8 mouse cellular contexts compared by ENCODE assay signal in the genomic region with DNA sequence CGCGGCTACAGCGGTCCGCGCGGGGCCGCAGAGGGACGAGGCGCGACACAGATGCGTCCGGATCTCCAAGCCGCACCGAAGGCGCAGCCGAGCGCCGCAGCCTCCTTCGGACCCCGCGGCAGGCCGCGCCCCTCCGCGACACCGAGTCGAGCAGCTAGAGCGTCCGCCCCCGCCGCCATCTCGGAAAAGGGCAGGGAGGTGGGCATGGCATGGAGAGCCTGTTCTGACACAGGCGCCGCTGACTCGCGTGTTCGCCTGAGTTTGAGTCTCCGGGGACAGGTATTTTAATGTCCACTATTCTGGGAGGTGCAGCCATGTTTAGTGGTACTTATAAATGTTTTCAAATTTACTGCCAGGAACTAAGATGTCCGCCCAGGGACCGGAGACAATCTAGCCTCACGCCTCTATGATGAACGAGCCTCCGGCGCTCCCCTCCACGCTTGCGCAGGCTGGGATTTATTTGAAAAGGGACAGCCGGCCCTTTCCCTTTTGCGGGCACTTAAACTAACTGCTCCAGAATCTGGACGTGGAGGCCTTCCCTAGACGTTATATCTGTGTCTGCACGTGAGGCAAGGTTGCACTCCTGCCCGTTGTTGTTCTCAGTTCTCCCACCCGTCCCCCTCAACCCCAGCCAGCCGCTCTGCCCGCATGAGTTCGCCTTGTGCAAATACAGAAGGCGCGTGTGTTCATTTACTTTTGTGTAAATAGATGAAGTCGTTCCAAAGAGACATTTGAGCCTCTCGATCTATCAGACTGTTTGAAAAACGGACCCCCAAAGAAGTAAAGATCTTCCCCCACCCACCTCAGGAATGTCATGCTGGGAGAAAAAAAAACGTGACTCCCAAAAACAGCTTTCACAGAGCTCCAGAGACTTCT. TPM values are rescaled to one million over a fixed set of nuclear protein-coding genes. Genes with fewer than 3 reads are reported as not detected.
DNase-seq lines count a peak whose midpoint lies in the region; ATAC-seq lines count a peak whose summit lies in the region.

No protein-coding gene starts in this region.

- WGBS in embryonic facial prominence, embryonic 11.5 days: 0% methylated on average over 62 of the region's 62 CpGs
- WGBS in limb, embryonic 10.5 days: under 1% methylated on average over 62 of the region's 62 CpGs
- WGBS in midbrain, embryonic 12.5 days: under 1% methylated on average over 60 of the region's 62 CpGs

- peak; percentile 91 for DNase-seq in 3134 (ENCODE audit: extremely low read depth, insufficient read length, low spot score)
- peak; percentile 90 for DNase-seq in adrenal gland, postnatal 25 days
- DNase-seq in embryonic facial prominence, embryonic 11.5 days (ENCODE audit: low spot score): peak; percentile 95
- DNase-seq in heart, adult 11 months: peak; percentile 98
- DNase-seq in kidney, adult 11 months: peak; percentile 87
- peak; percentile 95 for DNase-seq in limb, embryonic 10.5 days (ENCODE audit: low spot score)
- peak; percentile 80 for DNase-seq in skeletal muscle tissue, adult 2 months (ENCODE audit: low read depth, low spot score)

- no peaks in the 10 kb centered on the region for H3K27me3 ChIP-seq in embryonic facial prominence, embryonic 11.5 days (ENCODE audit: control insufficient read depth, insufficient read depth, low read length)
- H3K27me3 ChIP-seq in limb, embryonic 10.5 days (ENCODE audit: low read depth, poor library complexity, severe bottlenecking): no peaks in the 10 kb centered on the region
- no peaks in the 10 kb centered on the region; the same call in 1 of the 2 replicates for H3K27me3 ChIP-seq in midbrain, embryonic 12.5 days

- peak overlapping the region; percentile 96 for H3K4me3 ChIP-seq in embryonic facial prominence, embryonic 11.5 days (ENCODE audit: low read depth, low read length)
- H3K4me3 ChIP-seq in limb, embryonic 10.5 days: peak overlapping the region; percentile 74
- H3K4me3 ChIP-seq in midbrain, embryonic 12.5 days: peak overlapping the region; percentile 98

- H3K36me3 ChIP-seq in embryonic facial prominence, embryonic 11.5 days (replicated peaks; ENCODE audit: control insufficient read depth, insufficient read depth, low read depth, low read length): peaks cover 8% of the 10 kb centered on the region; the same call in 1 of the 2 replicates
- H3K36me3 ChIP-seq in limb, embryonic 10.5 days: peaks cover 34% of the 10 kb centered on the region
- peaks cover 29% of the 10 kb centered on the region for H3K36me3 ChIP-seq in midbrain, embryonic 12.5 days

- ATAC-seq in embryonic facial prominence, embryonic 11.5 days (replicated peaks; ENCODE audit: insufficient number of reproducible peaks, low FRiP score, low TSS enrichment, low read depth): peak; percentile 89
- ATAC-seq in midbrain, embryonic 12.5 days (ENCODE audit: low FRiP score, low read depth): peak; percentile 90

- H3K4me1 ChIP-seq in embryonic facial prominence, embryonic 11.5 days (ENCODE audit: control insufficient read depth, insufficient read depth, low read length): no peaks in the 10 kb centered on the region
- H3K4me1 ChIP-seq in limb, embryonic 10.5 days: peaks cover 11% of the 10 kb centered on the region
- peaks cover 11% of the 10 kb centered on the region for H3K4me1 ChIP-seq in midbrain, embryonic 12.5 days

- H3K9me3 ChIP-seq in embryonic facial prominence, embryonic 11.5 days (replicated peaks; ENCODE audit: control insufficient read depth, low read length): no peaks in the 10 kb centered on the region
- no peaks in the 10 kb centered on the region for H3K9me3 ChIP-seq in limb, embryonic 10.5 days (replicated peaks)
- H3K9me3 ChIP-seq in midbrain, embryonic 12.5 days: no peaks in the 10 kb centered on the region

- H3K27ac ChIP-seq in embryonic facial prominence, embryonic 11.5 days (replicated peaks; ENCODE audit: low read depth, low read length): peak overlapping the region; percentile 86
- H3K27ac ChIP-seq in limb, embryonic 10.5 days: peak overlapping the region; percentile 93
- H3K27ac ChIP-seq in midbrain, embryonic 12.5 days (replicated peaks): peak overlapping the region; percentile 96

- H3K4me2 ChIP-seq in embryonic facial prominence, embryonic 11.5 days (ENCODE audit: low read depth, low read length): peak overlapping the region; percentile 76
- peak overlapping the region; percentile 75 for H3K4me2 ChIP-seq in midbrain, embryonic 12.5 days (replicated peaks)

- peak overlapping the region; percentile 95 for H3K9ac ChIP-seq in embryonic facial prominence, embryonic 11.5 days (replicated peaks; ENCODE audit: low read length)
- H3K9ac ChIP-seq in midbrain, embryonic 12.5 days (replicated peaks): peak overlapping the region; percentile 97

RNA-seq across cellular contexts. Expression of gene Prpsap1, which starts 3.5 kb away (rescaled TPM):
- total RNA-seq in adrenal gland, postnatal 25 days (2021): 112 TPM in 2 replicates
- polyA plus RNA-seq in embryonic facial prominence, embryonic 11.5 days (2014; fragmentation: Nextera tagmentation; extraction: Ambion mirVana): 171 and 182 TPM in 2 replicates
- polyA plus RNA-seq in limb, embryonic 10.5 days (2016; fragmentation: Nextera tagmentation; extraction: Ambion mirVana): 203 and 209 TPM in 2 replicates
- polyA plus RNA-seq in midbrain, embryonic 12.5 days (2016; fragmentation: Nextera tagmentation; extraction: Ambion mirVana): 175 and 183 TPM in 2 replicates

RNA-seq across cellular contexts. Expression of gene Qrich2, which starts 24.4 kb away (rescaled TPM):
- total RNA-seq in adrenal gland, postnatal 25 days (2021): not detected in 2 replicates
- 0.31 TPM in 1 of 2 replicates, not detected in the other for polyA plus RNA-seq in embryonic facial prominence, embryonic 11.5 days (2014; fragmentation: Nextera tagmentation; extraction: Ambion mirVana)
- 0.36 and 0.44 TPM in 2 replicates for polyA plus RNA-seq in limb, embryonic 10.5 days (2016; fragmentation: Nextera tagmentation; extraction: Ambion mirVana)
- not detected in 2 replicates for polyA plus RNA-seq in midbrain, embryonic 12.5 days (2016; fragmentation: Nextera tagmentation; extraction: Ambion mirVana)

RNA-seq across cellular contexts. Expression of gene Sphk1, which starts 40.3 kb away (rescaled TPM):
- total RNA-seq in adrenal gland, postnatal 25 days (2021): 0.57 and 1.5 TPM in 2 replicates
- polyA plus RNA-seq in embryonic facial prominence, embryonic 11.5 days (2014; fragmentation: Nextera tagmentation; extraction: Ambion mirVana): 5.0 and 7.2 TPM in 2 replicates
- polyA plus RNA-seq in limb, embryonic 10.5 days (2016; fragmentation: Nextera tagmentation; extraction: Ambion mirVana): 0.30 and 0.54 TPM in 2 replicates
- polyA plus RNA-seq in midbrain, embryonic 12.5 days (2016; fragmentation: Nextera tagmentation; extraction: Ambion mirVana): 4.6 and 7.1 TPM in 2 replicates

RNA-seq across cellular contexts. Expression of gene Ubald2, which starts 56.6 kb away (rescaled TPM):
- 27.9 and 48.4 TPM in 2 replicates for total RNA-seq in adrenal gland, postnatal 25 days (2021)
- 63.6 and 68.4 TPM in 2 replicates for polyA plus RNA-seq in embryonic facial prominence, embryonic 11.5 days (2014; fragmentation: Nextera tagmentation; extraction: Ambion mirVana)
- 44.1 and 51.8 TPM in 2 replicates for polyA plus RNA-seq in limb, embryonic 10.5 days (2016; fragmentation: Nextera tagmentation; extraction: Ambion mirVana)
- 47.7 and 52.5 TPM in 2 replicates for polyA plus RNA-seq in midbrain, embryonic 12.5 days (2016; fragmentation: Nextera tagmentation; extraction: Ambion mirVana)

Comparison
In these comparisons a context has a peak if more than half of its experiments do, and no peak if none do; other contexts are left out.
1. Peak in every context shown above with its lines: DNase-seq, ATAC-seq, H3K4me3 ChIP-seq and H3K27ac ChIP-seq.